Mouse (Mus musculus) kidney, embryonic 16.5 days (tissue): ENCODE results near the gene Ptgds. TPM values are rescaled to one million over a fixed set of nuclear protein-coding genes. Genes with fewer than 3 reads are reported as not detected.

ENCODE experiments used
- ATAC-seq: fragments of 200-750 bp; cut with Nextera tagmentation; 2 replicates; pipeline ENCODE4 v1.8.0; 2017; ENCODE audit warnings: moderate TSS enrichment; ENCODE audit not compliant: low FRiP score, low TSS enrichment
- H3K27ac ChIP-seq: fragments of 300-500 bp; sonication (generic); 2 replicates; pipeline ENCODE4 v1.5.1; 2014; ENCODE audit warnings: low read length
- H3K27me3 ChIP-seq: fragments of 300-500 bp; sonication (generic); 2 replicates; pipeline ENCODE4 v1.6.1; 2014; ENCODE audit warnings: low read length, control low read depth, mixed read lengths; ENCODE audit not compliant: insufficient read depth
- H3K36me3 ChIP-seq: fragments of 300-500 bp; sonication (generic); 2 replicates; pipeline ENCODE4 v1.6.1; 2014; ENCODE audit warnings: low read length, control low read depth, mixed read lengths; ENCODE audit not compliant: insufficient read depth
- H3K4me1 ChIP-seq: fragments of 300-500 bp; sonication (generic); 2 replicates; pipeline ENCODE4 v1.6.1; 2014; ENCODE audit warnings: low read length, control low read depth, mixed read lengths; ENCODE audit not compliant: insufficient read depth
- H3K4me2 ChIP-seq: fragments of 300-500 bp; sonication (generic); replicated peaks from 2 replicates; pipeline ENCODE4 v1.6.1; 2014; ENCODE audit warnings: low read depth, low read length
- H3K4me3 ChIP-seq: fragments of 300-500 bp; sonication (generic); 2 replicates; pipeline ENCODE4 v1.5.1; 2014; ENCODE audit warnings: mild to moderate bottlenecking, low read length
- H3K9ac ChIP-seq: fragments of 300-500 bp; sonication (generic); replicated peaks from 2 replicates; pipeline ENCODE4 v1.6.1; 2014; ENCODE audit warnings: low read length
- H3K9me3 ChIP-seq: fragments of 300-500 bp; sonication (generic); 2 replicates; pipeline ENCODE4 v1.6.1; 2016; ENCODE audit warnings: low read length, control low read depth
- WGBS: fragments of 180-500 bp; shearing (Covaris S2); extraction: QIAGEN DNeasy Blood & Tissue Kit; methylation state at CpG from one replicate; pipeline ENCODE4 v1.1.7; 2014; 5-methylcytosine and 5-hydroxymethylcytosine counted together
- polyA plus RNA-seq: library from polyadenylated mRNA; unstranded; fragments of >200 nt; fragmentation: Nextera tagmentation; extraction: Ambion mirVana; gene quantifications from 2 replicates; pipeline ENCODE4 v1.2.1, GENCODE M21; 2015

The Ptgds gene
- polyA plus RNA-seq, result 1.8 and 4.7 TPM in 2 replicates

DNA sequence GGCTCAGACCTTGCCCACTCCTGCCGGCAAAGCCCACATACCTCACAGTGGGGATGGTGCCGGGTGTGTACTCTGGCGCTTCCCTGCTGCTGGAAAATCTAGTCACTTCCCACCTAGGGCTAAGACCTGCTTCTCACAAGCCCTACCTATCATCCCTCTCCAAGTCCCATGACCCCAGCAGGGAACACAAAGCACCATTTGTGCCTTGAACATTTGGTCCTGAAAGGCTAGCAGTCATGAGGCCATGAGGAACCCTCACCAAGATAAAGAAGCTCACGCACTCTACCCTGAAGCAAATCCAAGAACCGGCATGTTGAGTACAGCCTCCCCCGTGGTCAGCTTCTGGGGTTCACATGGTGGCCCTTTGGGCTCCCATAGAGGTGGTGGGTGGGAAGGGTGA, at the start of gene Ptgds:
Gene Ptgds, minus strand, starts transcription at position 78 of the 400 bp plus-strand sequence.
- Histone ChIP-seq H3K9me3 (no peaks in the 10 kb centered on the region), H3K4me2 (no peak within 1 kb of the TSS), H3K4me1 (peaks cover 10% of the 10 kb centered on the region; the same call in 1 of the 2 replicates), H3K27me3 (no peaks in the 10 kb centered on the region), H3K9ac (no peak within 1 kb of the TSS), H3K4me3 (no peak within 1 kb of the TSS), H3K27ac (no peak within 1 kb of the TSS), H3K36me3 (no peaks in the 10 kb centered on the region)
- no peak for ATAC-seq
- 49% methylated on average over 6 of the region's 6 CpGs for WGBS

DNA sequence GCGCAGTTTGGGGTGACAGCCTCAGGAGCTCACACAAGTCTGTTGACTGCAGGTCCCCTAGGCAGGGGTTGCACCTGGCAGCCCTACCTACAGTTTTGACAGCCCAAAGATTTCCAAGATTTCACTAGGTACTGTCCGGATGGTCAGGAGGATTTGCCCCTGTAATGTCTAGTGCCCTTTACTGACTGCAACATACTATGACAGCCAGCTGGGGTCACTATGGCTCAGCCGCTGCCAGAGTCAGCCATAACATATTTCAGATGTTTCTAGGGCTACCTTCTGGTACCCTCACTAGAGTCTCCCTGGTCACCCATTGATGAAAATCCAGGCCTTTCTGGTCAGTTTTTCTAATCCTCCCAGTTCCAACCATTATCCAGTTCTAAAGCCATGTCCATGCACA, 40.1 kb upstream of the Ptgds start:
- no peak overlapping the region for H3K27ac ChIP-seq
- WGBS, result 69% methylated on average over 3 of the region's 3 CpGs
- no peak for ATAC-seq
- H3K27me3 ChIP-seq, result no peaks in the 10 kb centered on the region
- no peak overlapping the region for H3K4me2 ChIP-seq
- H3K9ac ChIP-seq, result no peak overlapping the region
- peaks cover 5% of the 10 kb centered on the region; the same call in 1 of the 2 replicates for H3K36me3 ChIP-seq
- no peak overlapping the region for H3K4me3 ChIP-seq
- H3K9me3 ChIP-seq, result no peaks in the 10 kb centered on the region
- no peaks in the 10 kb centered on the region for H3K4me1 ChIP-seq

DNA sequence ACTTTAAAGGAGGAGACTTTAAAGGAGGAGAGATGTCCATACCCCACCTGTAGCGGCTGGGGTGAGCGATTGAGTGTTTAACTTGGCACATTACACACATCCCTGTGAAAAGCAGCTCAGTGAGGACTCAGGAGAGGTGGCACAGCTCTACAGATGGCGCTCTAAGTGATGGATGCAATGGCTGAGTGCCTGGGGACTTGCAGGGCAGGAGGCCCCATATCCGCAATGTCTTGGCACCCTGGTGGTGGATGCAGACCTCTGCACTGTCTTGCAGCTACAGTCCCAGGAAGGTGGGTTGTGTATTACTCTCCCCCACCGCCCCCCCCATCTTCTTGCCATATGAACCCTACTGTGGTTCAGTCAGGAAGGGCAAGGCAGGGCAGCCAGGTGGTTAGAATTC, 37.1 kb upstream of the Ptgds start:
- peak; percentile 60; the same call in 1 of the 2 replicates for ATAC-seq
- WGBS, result 35% methylated on average over 5 of the region's 5 CpGs
- no peak overlapping the region for H3K4me2 ChIP-seq

DNA sequence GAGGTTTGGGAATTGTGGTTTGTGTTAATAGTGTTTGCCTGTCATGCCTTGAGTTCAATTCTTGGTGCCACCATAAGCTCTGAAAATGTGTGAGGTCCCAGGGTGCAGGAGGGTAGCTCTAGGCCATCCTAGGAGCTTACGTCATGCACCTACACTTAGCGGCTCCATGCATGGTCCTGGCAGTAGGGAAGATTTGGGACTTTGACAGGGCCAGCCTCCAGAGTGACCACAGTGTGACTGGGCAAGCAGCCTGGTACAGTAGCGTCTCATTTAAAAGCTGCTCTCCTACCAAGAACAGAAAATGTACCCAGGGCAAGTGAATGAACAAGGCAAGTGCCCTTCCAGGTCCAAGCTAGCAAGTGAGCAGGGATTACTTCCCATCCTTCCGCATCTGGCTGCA, 36.0 kb upstream of the Ptgds start:
- Histone ChIP-seq H3K9ac (no peak overlapping the region), H3K27ac (no peak overlapping the region), H3K27me3 (no peaks in the 10 kb centered on the region), H3K36me3 (peaks cover 24% of the 10 kb centered on the region), H3K4me2 (no peak overlapping the region), H3K4me1 (peaks cover 11% of the 10 kb centered on the region), H3K4me3 (no peak overlapping the region), H3K9me3 (no peaks in the 10 kb centered on the region)
- ATAC-seq, result no peak
- WGBS, result 95% methylated on average over 4 of the region's 4 CpGs

More for the DNA sequence above, 37.1 kb upstream of the Ptgds start:
- Histone ChIP-seq H3K9ac (no peak overlapping the region), H3K27me3 (no peaks in the 10 kb centered on the region), H3K4me3 (no peak overlapping the region), H3K27ac (no peak overlapping the region), H3K36me3 (peaks cover 24% of the 10 kb centered on the region), H3K4me1 (peaks cover 3% of the 10 kb centered on the region), H3K9me3 (no peaks in the 10 kb centered on the region)

DNA sequence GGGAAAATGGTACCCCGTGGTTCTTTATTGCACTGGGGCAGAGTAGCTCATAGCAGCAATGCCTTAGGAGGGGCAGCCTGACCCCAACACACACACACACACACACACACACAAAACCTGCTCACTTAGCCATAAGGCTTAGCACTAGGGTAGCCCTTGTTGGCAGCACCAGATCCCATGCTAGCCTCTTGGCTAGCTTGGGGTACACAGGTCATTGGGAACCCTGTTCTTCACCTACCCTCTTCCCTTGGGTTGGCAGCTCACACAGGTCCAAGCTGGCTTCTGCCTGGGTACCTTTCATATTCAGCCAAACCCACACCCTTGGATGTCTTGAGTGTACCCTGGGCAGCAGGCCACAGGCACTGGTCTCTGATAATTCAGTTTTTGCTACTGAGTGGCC, 35.2 kb upstream of the Ptgds start:
- Histone ChIP-seq H3K4me2 (no peak overlapping the region), H3K27me3 (no peaks in the 10 kb centered on the region), H3K36me3 (peaks cover 24% of the 10 kb centered on the region), H3K9ac (no peak overlapping the region), H3K9me3 (no peaks in the 10 kb centered on the region), H3K27ac (no peak overlapping the region), H3K4me1 (peaks cover 14% of the 10 kb centered on the region), H3K4me3 (no peak overlapping the region)
- WGBS, result 89% methylated on average over 1 of the region's 1 CpGs
- ATAC-seq, result no peak

DNA sequence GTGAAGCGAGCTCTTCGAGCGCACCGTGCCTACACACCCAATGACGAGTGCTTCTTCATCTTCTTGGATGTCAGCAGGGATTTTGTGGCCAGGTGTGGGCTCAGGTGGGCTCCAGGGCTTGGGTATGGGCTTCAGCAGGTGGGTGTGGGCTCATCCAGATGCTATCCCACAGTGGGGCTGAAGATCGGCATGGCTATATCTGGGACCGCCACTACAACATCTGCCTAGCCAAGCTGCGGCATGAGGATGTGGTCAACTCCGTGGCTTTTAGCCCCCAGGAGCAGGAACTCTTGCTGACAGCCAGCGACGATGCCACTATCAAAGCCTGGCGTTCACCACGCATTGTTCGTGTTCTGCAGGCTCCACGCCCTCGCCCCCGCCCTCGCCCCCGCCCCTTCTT, 34.7 kb upstream of the Ptgds start:
- no peaks in the 10 kb centered on the region for H3K9me3 ChIP-seq
- 96% methylated on average over 15 of the region's 19 CpGs for WGBS
- no peak overlapping the region for H3K4me3 ChIP-seq
- H3K4me1 ChIP-seq, result peaks cover 14% of the 10 kb centered on the region
- ATAC-seq, result no peak
- no peak overlapping the region for H3K4me2 ChIP-seq
- no peak overlapping the region for H3K9ac ChIP-seq
- H3K27me3 ChIP-seq, result no peaks in the 10 kb centered on the region
- peaks cover 24% of the 10 kb centered on the region for H3K36me3 ChIP-seq
- no peak overlapping the region for H3K27ac ChIP-seq

DNA sequence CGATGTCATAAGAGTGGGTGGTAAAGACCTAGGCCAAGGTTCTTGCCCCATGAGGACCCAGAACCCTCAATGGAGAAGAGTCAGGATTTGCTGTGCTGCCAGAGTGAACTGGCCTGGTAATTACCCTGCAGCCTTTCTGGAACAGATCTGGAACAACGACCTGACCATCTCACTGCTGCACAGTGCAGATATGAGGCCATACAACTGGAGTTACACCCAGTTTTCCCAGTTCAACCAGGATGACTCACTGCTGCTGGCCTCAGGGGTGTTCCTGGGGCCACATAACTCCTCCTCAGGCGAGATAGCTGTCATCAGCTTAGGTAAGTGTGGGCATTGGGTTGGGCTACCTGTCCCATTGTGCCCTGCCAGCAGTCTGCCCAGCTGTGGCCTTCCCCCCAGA, 32.9 kb upstream of the Ptgds start:
- H3K4me1 ChIP-seq, result peaks cover 14% of the 10 kb centered on the region
- H3K4me2 ChIP-seq, result no peak overlapping the region
- no peak for ATAC-seq
- H3K27ac ChIP-seq, result no peak overlapping the region
- H3K9ac ChIP-seq, result no peak overlapping the region
- WGBS, result 81% methylated on average over 3 of the region's 3 CpGs
- peaks cover 24% of the 10 kb centered on the region for H3K36me3 ChIP-seq
- H3K9me3 ChIP-seq, result no peaks in the 10 kb centered on the region
- H3K27me3 ChIP-seq, result no peaks in the 10 kb centered on the region
- no peak overlapping the region for H3K4me3 ChIP-seq

DNA sequence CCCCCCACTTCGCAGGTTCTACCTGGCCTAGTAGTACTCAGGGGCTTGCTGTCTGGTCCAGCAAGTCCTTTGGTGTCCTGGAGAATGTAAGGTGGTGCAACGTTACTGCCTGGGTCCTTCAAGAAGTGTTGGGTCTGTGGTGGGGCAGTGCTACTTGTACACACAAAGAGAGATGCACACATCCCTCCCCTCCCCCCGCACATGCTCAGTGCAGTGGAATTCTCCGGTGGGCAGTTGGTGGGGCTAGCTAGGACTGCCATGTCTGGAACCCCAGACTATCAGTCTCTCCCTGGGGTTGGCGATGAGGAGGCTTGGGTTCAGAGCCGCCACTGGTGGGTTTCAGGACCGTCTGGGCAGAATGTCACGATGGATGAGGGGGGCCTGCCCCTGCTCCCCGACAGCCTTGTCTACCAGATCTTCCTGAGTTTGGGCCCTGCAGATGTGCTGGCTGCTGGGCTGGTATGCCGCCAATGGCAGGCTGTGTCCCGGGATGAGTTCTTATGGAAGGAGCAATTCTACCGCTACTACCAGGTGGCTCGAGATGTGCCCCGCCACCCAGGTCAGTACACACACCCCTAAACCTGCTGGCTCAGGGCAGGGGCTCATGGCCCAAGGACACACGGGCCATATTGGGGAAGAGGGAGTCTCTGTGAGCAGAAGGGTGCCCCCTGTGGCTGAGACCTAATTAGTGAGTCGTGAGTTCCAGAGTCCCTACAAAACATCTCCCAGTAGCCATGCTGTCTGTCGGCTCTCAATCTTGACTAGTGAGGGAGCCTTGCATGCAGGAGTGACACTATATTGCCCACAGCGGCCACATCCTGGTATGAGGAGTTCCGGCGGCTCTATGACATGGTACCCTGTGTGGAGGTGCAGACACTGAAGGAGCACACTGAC, 32.0 kb upstream of the Ptgds start, which contains the start of gene C8g:
Gene C8g, minus strand, starts transcription at position 127 of the 894 bp plus-strand sequence.
- Histone ChIP-seq H3K4me2 (peak within 1 kb of the TSS; percentile 94), H3K27ac (peak within 1 kb of the TSS; percentile 86), H3K9ac (peak within 1 kb of the TSS; percentile 98), H3K36me3 (peaks cover 24% of the 10 kb centered on the region), H3K4me1 (peaks cover 14% of the 10 kb centered on the region), H3K9me3 (no peaks in the 10 kb centered on the region), H3K4me3 (peak within 1 kb of the TSS; percentile 87), H3K27me3 (no peaks in the 10 kb centered on the region)
- no peak for ATAC-seq
- 73% methylated on average over 19 of the region's 20 CpGs for WGBS

DNA sequence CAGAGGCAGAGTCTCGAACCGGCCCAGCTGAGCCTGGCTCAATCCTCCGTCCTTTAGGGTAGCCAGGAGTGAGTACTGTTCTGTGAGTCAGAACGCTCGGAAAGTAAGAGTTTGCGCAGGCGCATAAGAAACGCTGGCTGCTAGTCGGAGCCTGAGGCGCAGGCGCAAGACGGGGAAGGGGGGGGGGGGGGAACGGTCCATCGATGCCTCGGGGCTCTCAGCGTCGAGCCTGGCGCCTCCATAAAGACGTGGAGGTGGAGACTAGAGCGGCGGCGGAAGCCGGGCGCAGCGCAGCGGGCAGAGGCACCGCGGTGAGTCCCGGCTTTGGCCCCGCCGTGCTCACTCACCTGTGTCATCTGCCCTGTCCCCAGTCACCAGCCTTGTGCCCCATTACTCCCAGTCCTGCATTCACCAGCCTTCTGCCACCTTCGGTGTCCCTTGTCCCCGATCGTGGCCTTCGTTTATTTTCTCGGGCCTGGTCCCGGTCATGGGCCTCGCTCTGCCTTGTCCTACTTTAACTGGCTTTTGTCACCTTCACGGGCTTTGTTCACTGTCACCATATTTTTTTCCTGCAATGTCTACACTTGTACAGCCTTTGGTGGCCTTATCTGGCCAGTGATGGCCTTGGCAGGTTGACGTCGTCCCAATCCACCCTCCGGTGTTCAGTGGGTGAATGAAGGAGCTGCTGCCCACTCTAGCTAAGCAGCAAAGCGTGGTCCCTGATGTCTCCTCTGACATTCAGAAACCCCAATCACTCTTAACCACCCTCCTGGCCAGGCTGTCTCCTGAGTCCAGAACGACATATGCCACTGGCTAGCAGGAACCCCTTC, 30.9 kb upstream of the Ptgds start, which contains the start of gene Fbxw5:
Gene Fbxw5, plus strand, starts transcription at position 175 of the 830 bp plus-strand sequence.
- no peaks in the 10 kb centered on the region for H3K9me3 ChIP-seq
- WGBS, result under 1% methylated on average over 44 of the region's 44 CpGs

More for the DNA sequence above, 30.9 kb upstream of the Ptgds start, which contains the start of gene Fbxw5:
- Histone ChIP-seq H3K27ac (peak within 1 kb of the TSS; percentile 86), H3K9ac (peak within 1 kb of the TSS; percentile 98), H3K4me1 (peaks cover 14% of the 10 kb centered on the region), H3K4me2 (peak within 1 kb of the TSS; percentile 94), H3K27me3 (no peaks in the 10 kb centered on the region), H3K36me3 (peaks cover 24% of the 10 kb centered on the region), H3K4me3 (peak within 1 kb of the TSS; percentile 87)
- ATAC-seq, result peak; percentile 84
